Mouse (Mus musculus) brain, embryonic 14.5 days (tissue): Measurements from ENCODE around the gene Prdm12. TPM values are rescaled to one million over a fixed set of nuclear protein-coding genes. Genes with fewer than 3 reads are reported as not detected.

Experiments used
- DNase-seq: peaks from one replicate; pipeline ENCODE4 v3.0.0-alpha.2; 2011; ENCODE audit warnings: low read depth
- CTCF ChIP-seq: fragments of 200-500 bp; IDR thresholded peaks from 2 replicates; pipeline ENCODE4 v1.5.1; 2012; ENCODE audit warnings: inconsistent platforms, mild to moderate bottlenecking, moderate library complexity, borderline replicate concordance; ENCODE audit not compliant: insufficient read depth, insufficient read length; ENCODE audit errors: extremely low read depth
- POLR2A ChIP-seq: fragments of 200-500 bp; IDR thresholded peaks from 2 replicates; pipeline ENCODE4 v1.6.1; 2012; ENCODE audit warnings: mild to moderate bottlenecking, inconsistent platforms, borderline replicate concordance; ENCODE audit not compliant: poor library complexity, insufficient read depth, insufficient read length, severe bottlenecking; ENCODE audit errors: extremely low read depth
- polyA plus RNA-seq: library from polyadenylated mRNA; depleted of rRNA; stranded (reverse); fragments of >200 nt; gene quantifications from 2 replicates; pipeline ENCODE4 v1.2.3, GENCODE M21; 2012; rRNA removed

Prdm12 gene
- polyA plus RNA-seq, 1 experiment, result 7.9 TPM

GRCm38 (mm10) chr2:31689045-31689444 lies 49.2 kb downstream of the Prdm12 start:
- TF ChIP-seq POLR2A (no peak), CTCF (no peak)
- DNase-seq, result no peak

GRCm38 (mm10) chr2:31690063-31690462 lies 50.2 kb downstream of the Prdm12 start:
- DNase-seq, result no peak
- no peak for TF ChIP-seq CTCF
- TF ChIP-seq POLR2A, result no peak

- no peak for TF ChIP-seq POLR2A
- peak; percentile 25; the same call in 1 of the 2 replicates for TF ChIP-seq CTCF
- DNase-seq, result no peak
These were observed 58.4 kb downstream of the Prdm12 start for GRCm38 (mm10) chr2:31698209-31698608.

- TF ChIP-seq POLR2A, result no peak
- peak; percentile 43; the same call in 1 of the 2 replicates for TF ChIP-seq CTCF
- DNase-seq, result peak; percentile 53
These were observed 61.0 kb downstream of the Prdm12 start for GRCm38 (mm10) chr2:31700545-31701446.

GRCm38 (mm10) chr2:31703226-31703625 lies 63.4 kb downstream of the Prdm12 start:
- DNase-seq, result no peak
- TF ChIP-seq CTCF (no peak), POLR2A (no peak)

Other genes with a start within 250 kb of the Prdm12 start
- 6.8 and 8.5 TPM in 2 replicates for gene Ass1, start 169.8 kb upstream of the Prdm12 start, polyA plus RNA-seq
- 44.7 and 47.0 TPM in 2 replicates for gene Fubp3, start 67.4 kb upstream of the Prdm12 start, polyA plus RNA-seq
- 36.6 and 39.7 TPM in 2 replicates for gene Exosc2, start 30.7 kb downstream of the Prdm12 start, polyA plus RNA-seq
- 61.4 and 68.6 TPM in 2 replicates for gene Abl1, start 48.3 kb downstream of the Prdm12 start, polyA plus RNA-seq
- gene Qrfp, start 170.5 kb downstream of the Prdm12 start, polyA plus RNA-seq, result 0.03 TPM in 2 replicates
- 7.2 and 10.0 TPM in 2 replicates for gene Fibcd1, start 206.0 kb downstream of the Prdm12 start, polyA plus RNA-seq
- 5.8 and 12.0 TPM in 2 replicates for gene Lamc3, start 247.3 kb downstream of the Prdm12 start, polyA plus RNA-seq